Mouse (Mus musculus) small intestine, adult 2 months (tissue): ENCODE measurements at regions not wholly inside any gene's neighbourhood (a gene's known extent, or its start where the extent isn't known, plus 50 kb on each side); places are given as distances from the start of the nearest gene placed in this dataset.

ENCODE experiments used
- H3K27ac ChIP-seq: fragments of 200-500 bp; 2 replicates; pipeline ENCODE4 v1.5.1; 2012; ENCODE audit warnings: low read depth, low read length, control low read depth, inconsistent platforms; ENCODE audit not compliant: insufficient read depth
- H3K27me3 ChIP-seq: fragments of 200-500 bp; 2 replicates; pipeline ENCODE4 v1.6.1; 2012; ENCODE audit warnings: mild to moderate bottlenecking, moderate library complexity, low read length, inconsistent platforms; ENCODE audit not compliant: control insufficient read depth, insufficient read depth
- H3K36me3 ChIP-seq: fragments of 200-500 bp; 2 replicates; pipeline ENCODE4 v1.6.1; 2012; ENCODE audit warnings: mild to moderate bottlenecking, low read length, control low read depth, inconsistent platforms; ENCODE audit not compliant: control insufficient read depth, insufficient read depth
- H3K4me1 ChIP-seq: fragments of 200-500 bp; 2 replicates; pipeline ENCODE4 v1.6.1; 2012; ENCODE audit warnings: low read length, inconsistent platforms, mixed read lengths; ENCODE audit not compliant: control insufficient read depth, insufficient read depth, insufficient read length
- H3K4me3 ChIP-seq: fragments of 200-500 bp; 2 replicates; pipeline ENCODE4 v1.5.1; 2012; ENCODE audit warnings: low read depth, mild to moderate bottlenecking, control low read depth, inconsistent platforms, low read length, moderate library complexity
- CTCF ChIP-seq: fragments of 200-500 bp; IDR thresholded peaks from 2 replicates; pipeline ENCODE4 v1.5.1; 2012; ENCODE audit warnings: low read depth, mild to moderate bottlenecking, control low read depth, inconsistent platforms, low read length, moderate library complexity, mixed read lengths; ENCODE audit not compliant: insufficient replicate concordance, insufficient read length; ENCODE audit errors: extremely low read depth
- POLR2A ChIP-seq: fragments of 200-500 bp; IDR thresholded peaks from 2 replicates; pipeline ENCODE4 v1.6.1; 2012; ENCODE audit warnings: low read depth, mild to moderate bottlenecking, control low read depth, inconsistent platforms, low read length, moderate library complexity
- WGBS: fragments of 180-500 bp; shearing (Covaris S2); methylation state at CpG from one replicate; pipeline ENCODE4 v1.1.7; 2018; 5-methylcytosine and 5-hydroxymethylcytosine counted together

DNA sequence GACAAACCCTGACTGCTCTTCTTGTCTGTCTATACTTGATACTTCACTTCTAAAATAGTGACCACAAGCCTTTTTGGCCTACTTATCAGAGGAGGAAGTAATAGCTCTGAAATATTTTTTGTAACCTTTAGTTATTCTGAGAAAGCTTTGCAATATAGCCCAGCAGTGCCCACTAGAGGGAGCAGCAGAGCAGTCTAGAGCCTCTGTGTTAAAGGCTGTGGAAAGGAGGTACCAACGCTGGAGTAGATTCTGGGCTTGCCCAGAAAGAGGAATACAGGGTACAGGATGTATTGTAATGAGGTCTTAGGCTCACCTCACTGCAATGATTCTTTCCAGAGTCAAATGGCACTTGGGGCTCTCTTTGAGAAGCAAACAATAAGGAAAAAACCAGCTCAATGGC, 151.1 kb downstream of the Dmrta2 start:
- no peaks in the 10 kb centered on the region for H3K27me3 ChIP-seq

DNA sequence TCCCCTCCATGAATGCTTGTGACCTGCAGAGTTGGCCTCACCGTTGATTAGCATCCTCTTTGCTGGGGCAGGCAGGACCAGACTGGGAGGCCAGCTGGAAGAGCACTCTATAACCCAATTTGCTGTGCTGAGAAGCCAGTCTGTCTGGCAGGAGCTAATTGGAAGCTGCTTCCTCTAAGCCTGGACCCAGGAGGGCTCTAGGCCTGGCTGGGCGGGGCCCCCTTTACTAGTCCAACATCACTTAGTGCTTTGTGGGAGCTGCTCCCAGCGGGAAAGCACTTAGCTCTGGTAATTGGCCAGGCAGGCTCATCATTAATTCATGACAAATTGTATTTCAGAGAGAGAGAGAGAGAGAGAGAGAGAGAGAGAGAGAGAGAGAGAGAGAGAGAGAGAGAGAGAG, 151.7 kb downstream of the Dmrta2 start:
- Histone ChIP-seq H3K36me3 (no peaks in the 10 kb centered on the region), H3K4me3 (no peak overlapping the region), H3K4me1 (no peaks in the 10 kb centered on the region), H3K27me3 (no peaks in the 10 kb centered on the region), H3K27ac (no peak overlapping the region)
- TF ChIP-seq POLR2A (no peak), CTCF (no peak)
- 59% methylated on average over 3 of the region's 3 CpGs for WGBS

More for the DNA sequence above, 151.1 kb downstream of the Dmrta2 start:
- no peak for TF ChIP-seq CTCF
- TF ChIP-seq POLR2A = no peak
- Histone ChIP-seq H3K4me1 (no peaks in the 10 kb centered on the region), H3K27ac (no peak overlapping the region), H3K36me3 (no peaks in the 10 kb centered on the region), H3K4me3 (no peak overlapping the region)
- 3% methylated on average over 1 of the region's 1 CpGs for WGBS

DNA sequence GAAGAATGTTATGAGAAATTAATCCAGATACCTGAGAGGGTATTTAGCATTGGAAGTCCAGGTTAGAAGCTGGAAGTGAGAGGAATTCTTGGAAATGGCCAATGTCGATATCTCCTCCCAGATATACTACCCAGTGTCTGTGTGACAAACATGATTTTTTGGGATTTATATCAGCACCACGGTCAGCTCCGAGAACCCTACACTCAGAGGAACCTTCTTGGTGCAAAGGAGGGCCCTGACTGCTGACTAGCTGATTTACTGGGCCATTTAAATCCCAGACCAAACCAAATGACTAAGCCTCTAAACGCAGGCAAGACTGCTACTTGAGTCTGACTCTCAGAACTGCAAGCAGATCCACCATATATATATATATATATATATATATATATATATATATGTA, 154.2 kb downstream of the Dmrta2 start:
- H3K36me3 ChIP-seq = no peaks in the 10 kb centered on the region
- WGBS = 43% methylated on average over 4 of the region's 4 CpGs
- no peak for TF ChIP-seq CTCF
- TF ChIP-seq POLR2A = no peak
- H3K4me3 ChIP-seq = no peak overlapping the region
- H3K27ac ChIP-seq = no peak overlapping the region
- no peaks in the 10 kb centered on the region for H3K27me3 ChIP-seq
- no peaks in the 10 kb centered on the region for H3K4me1 ChIP-seq

DNA sequence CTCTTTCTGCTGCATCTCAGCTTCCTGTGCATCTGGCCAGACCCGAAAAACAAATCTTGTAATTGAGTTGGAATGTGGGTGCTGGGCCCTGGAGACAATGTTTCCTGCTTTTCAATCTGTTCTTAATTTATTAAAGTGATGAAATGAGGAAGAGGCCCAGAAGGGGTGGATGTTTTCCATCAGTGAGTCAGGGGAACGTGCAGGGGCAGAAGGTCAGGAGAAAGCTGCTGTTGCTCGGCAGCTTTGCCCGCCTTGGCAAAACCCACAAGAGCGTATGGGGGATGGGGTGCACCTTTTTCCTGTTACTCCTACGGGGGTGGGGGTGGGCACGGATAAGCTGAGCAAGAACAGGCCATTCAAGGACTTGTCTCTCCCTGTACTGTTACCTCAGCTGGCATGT, 156.2 kb downstream of the Dmrta2 start:
- no peaks in the 10 kb centered on the region for H3K36me3 ChIP-seq
- TF ChIP-seq POLR2A (no peak), CTCF (no peak)
- no peak overlapping the region for H3K4me3 ChIP-seq
- no peaks in the 10 kb centered on the region for H3K4me1 ChIP-seq
- no peak overlapping the region for H3K27ac ChIP-seq
- H3K27me3 ChIP-seq = no peaks in the 10 kb centered on the region
- WGBS = 40% methylated on average over 7 of the region's 7 CpGs

DNA sequence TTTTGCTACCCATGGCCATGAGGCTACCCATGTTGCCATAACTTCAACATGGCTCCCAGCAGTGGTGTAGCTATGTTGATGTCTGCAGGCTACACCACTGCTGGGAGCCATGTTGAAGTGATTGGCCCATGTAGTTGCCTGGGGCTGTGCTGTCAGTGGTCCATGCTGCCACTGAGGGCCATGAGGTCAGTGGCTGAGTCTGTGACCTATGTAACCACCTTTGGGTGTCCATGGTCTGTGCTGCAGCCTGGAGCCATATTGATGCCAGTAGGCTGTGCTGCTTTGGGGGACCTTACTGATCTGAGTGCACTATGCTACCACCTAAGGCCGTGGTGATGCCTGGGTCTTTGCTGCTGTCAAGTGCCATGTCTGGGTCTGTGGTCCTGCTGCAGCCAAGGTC, 167.4 kb downstream of the Dmrta2 start:
- no peak for TF ChIP-seq POLR2A
- 81% methylated on average over 1 of the region's 1 CpGs for WGBS
- no peak overlapping the region for H3K4me3 ChIP-seq
- no peak overlapping the region for H3K27ac ChIP-seq
- H3K36me3 ChIP-seq = no peaks in the 10 kb centered on the region
- H3K4me1 ChIP-seq = no peaks in the 10 kb centered on the region
- no peaks in the 10 kb centered on the region for H3K27me3 ChIP-seq

DNA sequence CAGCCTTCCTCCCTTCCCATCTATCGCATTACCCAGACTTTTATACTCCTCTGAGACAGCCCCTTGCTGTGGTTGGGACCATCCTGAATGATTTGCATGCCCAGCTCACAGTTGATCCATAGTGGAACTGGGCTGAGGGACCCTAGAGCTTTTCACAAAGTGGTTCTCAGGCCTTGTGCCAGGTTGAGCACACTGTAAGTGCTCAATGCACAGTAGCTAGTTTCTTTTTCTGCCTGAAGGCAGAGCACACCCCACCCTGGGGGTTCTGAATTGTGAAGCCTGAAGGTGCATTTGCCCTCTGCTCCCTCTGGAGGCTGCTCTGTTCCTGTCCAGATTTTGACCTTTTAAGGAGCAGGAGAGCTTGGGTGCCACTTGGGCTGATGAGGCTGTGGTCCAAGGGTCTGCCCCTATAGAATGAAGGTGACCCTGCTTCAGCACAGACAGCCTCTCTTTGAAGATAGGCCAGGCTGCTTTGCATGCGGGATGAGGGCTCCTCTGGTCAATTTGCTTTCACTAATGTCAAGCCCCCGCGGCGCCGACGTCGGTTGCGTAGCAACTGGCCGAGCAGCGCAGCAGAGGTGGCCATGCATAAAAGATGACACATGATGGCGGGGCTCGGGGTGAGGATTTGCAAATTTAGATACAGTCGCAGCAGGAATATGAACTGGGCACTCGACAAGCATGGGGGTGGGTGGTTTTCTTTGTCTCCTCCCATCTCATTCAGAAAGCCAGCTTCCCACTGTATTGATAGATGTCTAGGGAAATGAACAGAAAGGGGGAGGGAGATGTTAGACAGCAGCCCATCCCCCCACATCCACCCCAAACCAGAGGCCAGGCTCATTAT, 174.5 kb downstream of the Dmrta2 start:
- no peak overlapping the region for H3K4me3 ChIP-seq
- 38% methylated on average over 15 of the region's 15 CpGs for WGBS
- H3K4me1 ChIP-seq = no peaks in the 10 kb centered on the region
- no peaks in the 10 kb centered on the region for H3K36me3 ChIP-seq
- TF ChIP-seq POLR2A (no peak), CTCF (no peak)
- no peaks in the 10 kb centered on the region for H3K27me3 ChIP-seq
- no peak overlapping the region for H3K27ac ChIP-seq
